Mouse (Mus musculus) testis, adult 2 months (tissue): Measurements from ENCODE around the gene Ccm2l.

ENCODE experiments used
- CTCF ChIP-seq: fragments of 200-500 bp; IDR thresholded peaks from 2 replicates; pipeline ENCODE4 v1.5.1; 2012; ENCODE audit warnings: low read depth, mild to moderate bottlenecking, inconsistent platforms, low read length, moderate library complexity; ENCODE audit not compliant: control insufficient read depth, insufficient read depth, insufficient replicate concordance
- POLR2A ChIP-seq: fragments of 200-500 bp; IDR thresholded peaks from 2 replicates; pipeline ENCODE4 v1.6.1; 2012; ENCODE audit warnings: low read depth, mild to moderate bottlenecking, inconsistent platforms, low read length, moderate library complexity; ENCODE audit not compliant: control insufficient read depth

DNA sequence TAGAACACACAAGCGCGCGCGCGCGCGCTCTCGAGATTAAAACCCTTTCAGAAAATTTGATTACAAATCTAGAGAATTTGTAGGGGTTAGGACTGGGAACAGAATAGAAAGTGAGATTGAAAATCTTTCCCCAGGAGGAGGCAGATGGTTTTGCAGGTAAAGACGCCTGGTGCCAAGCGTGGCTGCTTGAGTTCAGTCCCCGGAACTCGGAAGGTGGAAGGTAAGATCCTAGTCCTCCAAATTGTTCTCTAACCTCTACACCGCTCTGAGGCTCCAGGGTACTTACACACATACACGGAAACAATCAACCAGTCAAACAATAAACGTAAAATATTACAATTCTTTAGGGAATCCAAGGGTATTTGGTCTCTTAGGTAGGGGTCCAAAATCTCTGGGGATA lies 42.0 kb downstream of the Ccm2l start:
- no peak for TF ChIP-seq CTCF
- no peak for TF ChIP-seq POLR2A
